Mouse (Mus musculus) inflammation-experienced regulatory T-cells, adult 6 months (primary cell): ENCODE results near the gene Eif2b3. TPM values are rescaled to one million over a fixed set of nuclear protein-coding genes. Genes with fewer than 3 reads are reported as not detected.

Source experiments
- ATAC-seq: one replicate; pipeline ENCODE4 v1.8.0; 2017
- polyA plus RNA-seq, 3 experiments: library from polyadenylated mRNA; unstranded; fragments of 100-300 nt; shearing (Covaris generic); gene quantifications; one replicate each; pipeline ENCODE4 v1.2.1; 2017

Gene Eif2b3
- polyA plus RNA-seq, 3 experiments from 2014 or later = 26.8 to 42.3 (median 40.3) TPM

DNA sequence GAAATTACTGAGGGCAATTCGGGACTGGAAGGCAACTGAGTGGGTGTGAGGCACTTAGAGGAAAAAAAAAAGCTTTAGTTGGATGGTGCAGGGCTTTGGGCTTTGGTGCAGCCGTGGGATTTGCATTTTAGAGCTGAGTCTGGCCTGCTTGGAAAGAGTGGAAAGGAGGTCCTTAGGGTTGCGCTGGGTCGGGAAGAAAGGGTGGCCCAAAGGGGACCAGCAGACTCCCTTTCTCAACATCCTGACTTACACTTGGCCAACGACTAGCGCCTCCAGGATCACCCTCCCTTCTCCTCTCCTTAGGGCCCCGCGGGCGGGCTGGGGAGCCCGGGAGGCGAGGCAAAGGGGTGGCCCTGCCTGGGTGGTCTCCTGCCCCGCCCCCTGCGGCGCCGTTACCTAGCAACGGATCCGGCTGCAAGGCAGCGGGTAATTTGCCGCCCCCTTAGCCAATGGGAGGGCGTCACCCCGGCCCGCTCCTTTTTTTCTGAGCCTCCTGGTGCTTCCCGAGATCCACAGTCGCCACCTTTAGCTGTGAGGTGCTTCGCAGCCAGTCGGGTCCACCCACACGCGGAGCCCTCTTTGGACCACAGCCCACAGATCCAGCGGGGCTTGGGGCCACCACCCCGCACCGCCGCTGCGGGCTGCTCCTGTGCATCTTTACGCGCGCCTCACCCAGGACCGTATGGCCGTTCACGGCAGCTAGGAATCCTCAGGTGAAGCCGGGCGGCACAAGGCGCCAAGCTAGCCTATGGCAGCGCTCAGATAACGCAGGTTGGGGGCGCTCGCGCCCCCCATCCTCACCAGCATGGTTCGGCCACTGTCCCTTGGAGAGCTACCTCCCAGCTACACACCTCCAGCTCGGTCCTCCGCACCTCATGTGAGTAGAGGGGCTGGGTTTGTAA, 76.6 kb downstream of the Eif2b3 start, which contains the start of gene Ptch2:
Gene Ptch2 (plus strand): TSS at position 525 of the 902 bp plus-strand sequence.
- ATAC-seq = no peak

GRCm38 (mm10) chr4:117096666-117097065, 77.5 kb downstream of the Eif2b3 start:
- ATAC-seq = no peak

DNA sequence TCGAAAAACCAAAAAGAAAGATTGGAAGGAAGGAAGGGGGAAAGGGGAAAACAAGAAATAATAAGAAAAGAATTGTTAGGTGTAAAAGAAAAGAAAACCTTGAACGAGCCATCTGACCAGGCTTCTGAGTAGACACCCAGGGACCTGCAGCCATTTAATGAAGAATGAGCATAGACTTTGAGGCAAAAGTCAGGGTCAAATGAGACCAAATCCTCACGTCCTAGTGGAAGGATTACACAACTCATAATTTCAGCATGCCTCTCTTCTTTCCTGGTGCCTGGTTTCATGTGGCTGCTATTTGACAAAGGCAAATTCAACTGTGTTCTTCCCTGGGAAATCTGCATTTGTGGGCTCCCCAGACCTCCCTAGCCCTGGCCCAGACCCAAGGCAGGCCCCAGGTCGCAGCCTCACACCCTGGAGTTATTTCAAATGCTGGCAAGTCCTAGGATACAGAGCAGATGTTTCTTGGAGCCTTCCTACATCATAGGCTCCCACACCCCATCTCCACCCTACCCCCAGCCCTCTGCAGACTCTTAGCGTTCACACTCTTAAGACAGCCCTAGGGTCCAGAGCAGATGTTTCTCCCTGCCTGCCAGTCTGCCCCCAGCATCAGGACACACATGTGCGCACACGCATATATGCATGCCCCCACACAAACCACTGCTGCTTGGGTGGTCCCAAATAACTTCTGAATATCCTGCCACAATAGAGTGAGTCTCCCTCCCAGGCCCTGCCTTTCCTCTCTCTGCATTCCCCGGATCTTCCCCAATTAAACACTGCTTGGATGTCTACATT, 79.0 kb downstream of the Eif2b3 start:
- ATAC-seq = no peak

DNA sequence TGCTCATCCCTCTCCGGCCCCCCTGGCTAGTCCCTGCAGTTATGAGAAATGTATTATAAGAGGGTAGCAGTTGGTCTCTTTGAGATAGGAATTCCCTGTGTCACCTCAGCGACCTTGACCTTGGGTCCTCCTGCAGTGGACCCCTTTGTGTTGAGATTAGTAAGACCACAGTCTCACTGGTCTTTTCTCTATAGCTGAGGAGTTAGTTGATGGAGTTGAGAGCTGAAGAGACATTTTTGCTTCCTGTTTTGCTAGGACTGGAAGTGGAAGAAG, 79.5 kb downstream of the Eif2b3 start:
- ATAC-seq = no peak

- no peak for ATAC-seq
Observed at GRCm38 (mm10) chr4:117100036-117100435, 80.8 kb downstream of the Eif2b3 start.

DNA sequence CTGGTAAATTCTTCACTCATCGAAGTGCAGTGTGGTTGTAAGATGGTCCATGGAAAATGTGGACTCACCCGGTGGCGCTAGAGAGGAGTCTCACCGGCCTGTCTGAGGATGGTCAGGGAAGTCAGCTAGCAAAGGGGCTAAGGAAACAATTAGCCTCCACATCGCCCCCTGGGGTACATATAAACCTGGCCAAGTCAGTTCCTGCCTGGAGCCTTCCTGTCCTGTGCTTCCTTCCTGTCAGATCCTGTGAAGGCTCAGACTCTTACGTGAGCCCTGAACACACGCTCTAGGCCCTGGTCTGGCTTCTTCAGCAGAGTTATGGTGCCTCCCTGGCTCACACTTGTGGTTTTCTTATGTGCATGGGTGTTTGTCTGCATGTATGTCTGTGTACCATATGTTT, 82.0 kb downstream of the Eif2b3 start:
- no peak for ATAC-seq

GRCm38 (mm10) chr4:117104672-117105071, 85.5 kb downstream of the Eif2b3 start:
- no peak for ATAC-seq

GRCm38 (mm10) chr4:117105127-117105526, 85.9 kb downstream of the Eif2b3 start:
- ATAC-seq = no peak

DNA sequence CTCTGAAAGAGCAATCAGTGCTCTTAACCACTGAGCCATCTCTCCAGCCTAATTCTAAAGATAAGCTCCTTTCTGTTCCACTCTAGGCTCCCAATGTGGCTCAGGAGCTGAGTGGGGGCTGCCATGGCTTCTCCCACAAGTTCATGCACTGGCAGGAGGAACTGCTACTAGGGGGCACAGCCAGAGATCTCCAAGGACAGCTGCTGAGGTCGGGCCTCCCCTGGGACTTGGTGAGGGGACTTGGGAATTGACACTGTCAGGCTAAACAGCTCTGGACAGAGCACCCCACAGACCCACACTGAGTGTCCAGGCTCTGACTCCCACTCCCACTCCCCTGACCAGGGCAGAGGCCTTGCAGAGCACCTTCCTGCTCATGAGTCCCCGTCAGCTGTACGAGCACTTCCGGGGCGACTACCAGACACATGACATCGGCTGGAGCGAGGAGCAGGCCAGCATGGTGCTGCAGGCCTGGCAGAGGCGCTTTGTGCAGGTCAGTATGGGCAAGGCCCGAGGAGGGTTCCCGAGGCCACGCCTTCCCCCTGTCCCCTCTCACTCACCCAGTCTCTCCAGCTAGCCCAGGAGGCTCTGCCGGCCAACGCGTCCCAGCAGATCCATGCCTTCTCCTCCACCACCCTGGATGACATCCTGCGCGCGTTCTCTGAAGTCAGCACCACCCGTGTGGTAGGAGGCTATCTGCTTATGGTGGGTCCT, 88.8 kb downstream of the Eif2b3 start:
- no peak for ATAC-seq

DNA sequence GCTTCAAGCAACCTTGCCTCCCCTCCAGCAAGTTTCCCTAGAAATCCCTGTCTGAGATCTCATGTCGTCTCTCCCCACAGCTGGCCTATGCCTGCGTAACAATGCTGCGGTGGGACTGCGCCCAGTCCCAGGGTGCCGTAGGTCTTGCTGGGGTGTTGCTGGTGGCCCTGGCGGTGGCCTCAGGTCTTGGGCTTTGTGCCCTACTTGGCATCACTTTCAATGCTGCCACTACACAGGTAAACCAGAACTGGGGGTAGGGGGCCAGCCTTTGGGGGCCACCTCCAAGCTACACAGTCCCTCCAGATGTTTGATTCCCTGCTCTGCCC, 89.3 kb downstream of the Eif2b3 start:
- no peak for ATAC-seq

DNA sequence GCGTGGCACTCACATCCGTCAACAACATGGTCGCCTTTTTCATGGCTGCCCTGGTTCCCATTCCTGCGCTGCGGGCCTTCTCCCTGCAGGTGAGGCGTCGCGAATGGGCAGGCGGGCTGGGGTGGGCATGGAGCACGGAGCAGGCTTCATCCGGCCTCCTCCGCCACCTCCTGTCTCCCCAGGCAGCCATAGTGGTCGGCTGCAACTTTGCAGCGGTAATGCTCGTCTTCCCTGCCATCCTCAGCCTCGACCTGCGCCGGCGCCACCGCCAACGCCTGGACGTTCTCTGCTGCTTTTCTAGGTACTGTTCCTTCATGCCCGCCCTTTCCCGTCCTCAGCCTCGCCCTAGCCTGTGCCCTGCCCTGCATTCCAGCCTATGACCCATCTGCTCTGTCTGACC, 90.1 kb downstream of the Eif2b3 start:
- no peak for ATAC-seq

DNA sequence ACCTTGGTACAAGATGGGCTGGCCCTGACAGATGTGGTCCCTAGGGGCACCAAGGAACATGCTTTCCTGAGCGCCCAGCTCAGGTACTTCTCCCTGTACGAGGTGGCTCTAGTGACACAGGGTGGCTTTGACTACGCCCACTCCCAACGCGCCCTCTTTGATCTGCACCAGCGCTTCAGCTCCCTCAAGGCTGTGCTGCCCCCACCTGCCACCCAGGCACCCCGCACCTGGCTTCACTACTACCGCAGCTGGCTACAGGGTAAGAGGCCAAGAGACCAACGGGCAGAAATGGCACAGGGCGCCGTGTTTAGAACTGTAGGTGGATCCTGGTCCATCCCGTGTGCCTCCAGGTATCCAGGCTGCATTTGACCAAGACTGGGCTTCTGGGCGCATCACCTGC, 91.0 kb downstream of the Eif2b3 start:
- no peak for ATAC-seq

GRCm38 (mm10) chr4:117110985-117111384, 91.8 kb downstream of the Eif2b3 start:
- ATAC-seq = no peak

DNA sequence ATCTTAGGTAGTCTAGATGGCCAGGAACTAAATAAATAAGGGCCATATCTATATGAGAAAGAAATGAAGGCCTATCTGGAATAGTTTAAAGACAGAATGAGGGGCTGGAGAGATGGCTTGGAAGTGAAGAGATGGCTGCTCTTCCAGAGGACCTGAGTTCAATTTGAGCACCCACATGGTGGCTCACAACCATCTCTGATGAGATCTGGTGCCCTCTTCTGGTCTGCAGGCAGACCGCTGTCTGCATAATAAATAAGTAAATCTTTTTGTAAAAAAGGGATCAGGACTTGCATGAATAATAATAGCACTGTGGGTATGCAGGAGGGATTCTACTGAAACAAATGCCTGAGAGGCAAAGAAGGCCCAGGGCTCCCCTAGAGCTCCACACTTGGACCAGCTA, 94.0 kb downstream of the Eif2b3 start:
- ATAC-seq = no peak

- no peak for ATAC-seq
Observed at GRCm38 (mm10) chr4:117115592-117115991, 96.4 kb downstream of the Eif2b3 start.

GRCm38 (mm10) chr4:117117931-117118330, 98.7 kb downstream of the Eif2b3 start:
- ATAC-seq = no peak

DNA sequence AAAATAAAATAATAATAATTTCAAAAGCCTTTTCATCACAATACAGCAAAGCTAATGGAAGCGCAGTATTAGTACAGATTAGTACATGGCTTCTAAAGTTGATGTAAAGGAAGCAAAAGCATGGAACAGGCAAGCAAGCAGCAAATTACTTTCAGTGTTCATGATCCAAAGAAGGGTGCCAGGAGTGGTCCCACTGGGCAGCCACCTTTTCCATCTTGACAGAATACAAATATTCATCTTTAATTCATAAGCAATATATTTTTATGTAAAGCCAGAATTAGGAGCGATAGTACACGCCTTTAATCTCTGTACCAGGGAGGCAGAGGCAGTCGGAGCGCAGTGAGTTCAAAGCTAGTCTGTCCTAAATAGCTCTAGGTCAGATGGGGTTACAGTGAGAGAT, 100.4 kb downstream of the Eif2b3 start:
- ATAC-seq = no peak

DNA sequence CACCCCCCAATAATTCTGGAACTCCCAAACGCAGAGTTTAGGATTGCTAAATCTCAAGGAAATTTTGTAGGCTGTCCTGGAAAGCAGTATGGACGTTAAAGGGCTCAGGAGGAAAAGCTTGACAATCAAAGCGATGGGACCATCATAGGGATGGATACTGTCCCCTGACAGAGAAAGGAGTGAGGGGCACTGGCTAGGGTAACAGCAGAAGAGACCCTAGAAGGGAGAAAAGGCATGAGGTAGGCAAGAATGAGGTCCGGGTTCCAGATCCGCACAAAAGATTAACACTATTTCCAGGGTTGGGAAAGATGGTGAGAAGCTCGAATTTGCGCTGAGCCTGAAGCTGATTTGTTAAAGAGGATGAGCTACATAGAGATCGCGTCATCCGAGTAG, 100.8 kb downstream of the Eif2b3 start:
- no peak for ATAC-seq

DNA sequence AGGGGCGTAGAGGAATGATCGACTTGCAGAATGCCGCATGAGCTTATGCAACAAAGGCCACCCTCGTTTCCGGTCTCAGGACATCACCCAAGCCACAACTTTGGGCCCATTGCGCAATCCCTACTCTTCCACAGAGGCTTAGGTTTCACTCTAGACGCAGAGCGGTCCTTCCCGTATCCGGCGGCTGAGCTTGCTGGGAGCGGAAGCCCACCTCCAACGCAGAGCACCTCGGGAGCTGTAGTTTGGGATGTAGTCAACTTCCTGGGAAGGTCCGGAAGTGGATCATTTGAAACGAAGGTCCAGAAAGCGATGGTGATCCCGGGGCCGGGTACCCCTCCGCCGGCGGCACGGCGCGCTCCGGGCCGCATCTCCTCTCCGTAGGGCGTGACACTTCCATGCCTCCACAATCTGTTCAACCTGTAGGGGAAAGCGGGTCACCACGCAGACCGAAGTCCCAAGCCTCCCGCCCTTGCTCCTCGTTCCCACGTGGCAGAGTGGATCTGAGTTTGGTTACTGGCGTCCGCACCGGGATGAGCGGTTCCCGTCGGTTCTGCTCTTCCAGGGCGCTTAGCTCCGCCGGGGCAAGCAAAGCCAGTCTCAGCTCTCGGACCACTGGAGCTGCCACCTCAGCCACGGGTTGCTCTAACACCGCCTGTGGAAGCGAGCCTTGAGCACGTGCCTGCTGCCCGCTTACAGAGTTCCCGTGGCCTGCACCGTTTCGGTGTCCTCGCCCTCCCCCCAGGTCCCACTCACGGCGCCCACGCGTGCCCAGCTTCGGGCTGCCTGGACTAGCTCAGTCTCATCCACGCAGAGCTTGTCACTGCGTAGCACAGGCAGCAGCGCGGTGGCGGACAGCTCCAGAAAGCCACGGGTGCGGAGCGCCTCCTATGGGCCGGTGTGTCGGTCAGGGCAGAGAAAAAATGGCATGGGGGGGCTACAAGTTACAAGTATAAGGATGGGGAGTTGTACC, 101.5 kb downstream of the Eif2b3 start:
- ATAC-seq = peak; percentile 58

DNA sequence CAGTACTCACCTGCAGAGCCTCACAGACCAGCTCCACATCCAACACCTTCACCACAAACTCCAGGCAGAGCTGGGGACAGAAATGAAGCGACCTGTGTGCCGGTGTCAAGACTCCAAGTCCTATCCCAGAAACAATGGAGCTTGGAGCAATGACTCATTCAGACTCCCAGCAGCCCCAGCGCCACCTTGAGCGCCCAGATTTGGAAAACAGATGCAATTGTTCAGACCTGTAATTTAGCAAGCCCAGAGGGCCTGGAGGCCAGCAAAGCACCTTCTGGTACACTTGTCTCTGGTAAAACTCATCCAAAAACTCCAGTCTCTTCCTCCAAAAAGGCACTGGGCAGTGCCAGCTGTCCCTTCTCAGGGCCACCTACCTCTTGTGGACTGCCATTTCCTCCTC, 103.0 kb downstream of the Eif2b3 start:
- no peak for ATAC-seq

GRCm38 (mm10) chr4:117123546-117124217, 104.5 kb downstream of the Eif2b3 start:
- no peak for ATAC-seq

- ATAC-seq = no peak
Observed at GRCm38 (mm10) chr4:117124218-117124517, 105.0 kb downstream of the Eif2b3 start.
